Comparison of ENCODE assay signal across 13 mouse cellular contexts in the genomic region with DNA sequence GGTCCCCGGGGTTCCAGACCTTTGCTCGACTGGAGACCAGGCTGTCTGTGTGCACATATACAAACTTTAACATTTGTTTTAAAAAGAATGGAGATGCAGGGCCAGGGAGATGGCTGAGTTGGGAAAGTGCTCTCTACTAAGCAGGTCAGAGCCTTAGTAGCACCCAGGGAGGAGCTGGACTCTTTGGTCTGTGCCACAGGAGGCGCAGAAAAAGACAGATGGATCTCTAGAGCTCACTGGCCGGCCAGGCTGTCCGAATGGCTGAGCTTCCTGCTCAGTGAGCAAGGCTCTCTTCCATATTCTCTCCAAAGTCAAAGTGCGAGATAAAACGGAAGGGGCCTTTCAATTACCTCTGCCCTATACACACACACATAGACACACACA. TPM values are rescaled to one million over a fixed set of nuclear protein-coding genes. Genes with fewer than 3 reads are reported as not detected.
DNase-seq lines count a peak whose midpoint lies in the region; ATAC-seq and TF ChIP-seq lines count a peak whose summit lies in the region.
"Had no signal": no experiment of that assay in that cellular context is flagged by ENCODE, and none has a peak within 500 bp of the region (broad histone marks: within the 10 kb centered on the region; RNA-seq: fewer than 3 reads in every experiment).

No protein-coding gene starts in this region.

- no peaks in the 10 kb centered on the region for H3K27me3 ChIP-seq in forebrain, embryonic 10.5 days (ENCODE audit: poor library complexity, severe bottlenecking)
- H3K27me3 ChIP-seq in forebrain, embryonic 11.5 days (ENCODE audit: control insufficient read depth, insufficient read depth, low read length): no peaks in the 10 kb centered on the region
- no peaks in the 10 kb centered on the region for H3K27me3 ChIP-seq in liver, postnatal 0 days (ENCODE audit: insufficient read depth, low read length)
- H3K27me3 ChIP-seq: embryonic facial prominence, embryonic 13.5 days; forebrain, embryonic 13.5 days; Patski had no signal

- no peak for TF ChIP-seq CTCF in liver, postnatal 0 days (IDR thresholded peaks at IDR 0.05; ENCODE audit: low read depth)

- TF ChIP-seq EP300 in liver, postnatal 0 days (IDR thresholded peaks at IDR 0.05; ENCODE audit: low read depth): no peak

- peaks cover 31% of the 10 kb centered on the region for H3K4me1 ChIP-seq in forebrain, embryonic 10.5 days
- no peaks in the 10 kb centered on the region for H3K4me1 ChIP-seq in forebrain, embryonic 11.5 days (replicated peaks; ENCODE audit: control insufficient read depth, insufficient read depth, low read length)
- peaks cover 13% of the 10 kb centered on the region; the same call in 1 of the 2 replicates for H3K4me1 ChIP-seq in liver, postnatal 0 days (ENCODE audit: insufficient read depth)

- no peak overlapping the region for H3K9ac ChIP-seq in forebrain, embryonic 11.5 days (ENCODE audit: low read length)
- no peak overlapping the region for H3K9ac ChIP-seq in liver, postnatal 0 days (replicated peaks)
- H3K9ac ChIP-seq: embryonic facial prominence, embryonic 13.5 days; forebrain, embryonic 13.5 days had no signal

- peak overlapping the region; percentile 51; the same call in 1 of the 2 replicates for H3K27ac ChIP-seq in forebrain, embryonic 10.5 days
- no peak overlapping the region for H3K27ac ChIP-seq in forebrain, embryonic 11.5 days (ENCODE audit: low read depth, low read length)
- 0 out of 2 replicates have a peak overlapping the region, but pooled peaks have one; percentile 86 for H3K27ac ChIP-seq in liver, postnatal 0 days (ENCODE audit: low read depth)
- H3K27ac ChIP-seq: embryonic facial prominence, embryonic 13.5 days; forebrain, embryonic 13.5 days had no signal

- ATAC-seq in forebrain, embryonic 11.5 days (replicated peaks; ENCODE audit: low FRiP score): no peak
- ATAC-seq in liver, postnatal 0 days: no peak
- ATAC-seq: forebrain, embryonic 13.5 days; lung, postnatal 0 days; Patski had no signal

- no peak overlapping the region for H3K4me3 ChIP-seq in forebrain, embryonic 10.5 days
- H3K4me3 ChIP-seq in forebrain, embryonic 11.5 days (ENCODE audit: low read depth, low read length): no peak overlapping the region
- no peak overlapping the region for H3K4me3 ChIP-seq in liver, postnatal 0 days (ENCODE audit: low read depth, low read length)
- H3K4me3 ChIP-seq: embryonic facial prominence, embryonic 13.5 days; forebrain, embryonic 13.5 days had no signal

- 83% methylated on average over 7 of the region's 7 CpGs for WGBS in forebrain, embryonic 10.5 days
- 88% methylated on average over 7 of the region's 7 CpGs for WGBS in forebrain, embryonic 11.5 days
- 65% methylated on average over 7 of the region's 7 CpGs for WGBS in liver, postnatal 0 days (ENCODE audit: insufficient replicate concordance)

- intact Hi-C loops in left cerebral cortex, postnatal 4 days (cut with DNase I): no loop called here
- intact Hi-C loops in heart, postnatal 10 days (cut with DNase I): loop anchor here (5.0 kb wide), 1 partner anchor 105 kb away; no protein-coding TSS in a partner anchor

- H3K4me2 ChIP-seq in forebrain, embryonic 11.5 days (ENCODE audit: low read depth, low read length, severe bottlenecking): no peak overlapping the region
- H3K4me2 ChIP-seq in liver, postnatal 0 days (ENCODE audit: low read depth, low read length): no peak overlapping the region
- H3K4me2 ChIP-seq: forebrain, embryonic 13.5 days had no signal

- no peaks in the 10 kb centered on the region for H3K36me3 ChIP-seq in forebrain, embryonic 10.5 days (replicated peaks)
- H3K36me3 ChIP-seq in forebrain, embryonic 11.5 days (ENCODE audit: control insufficient read depth, insufficient read depth, low read length): no peaks in the 10 kb centered on the region
- no peaks in the 10 kb centered on the region for H3K36me3 ChIP-seq in liver, postnatal 0 days (replicated peaks; ENCODE audit: insufficient read depth, low read length)
- H3K36me3 ChIP-seq: embryonic facial prominence, embryonic 13.5 days had no signal

- no peak for DNase-seq in forebrain, embryonic 10.5 days (ENCODE audit: extremely low spot score, low spot score)
- no peak for DNase-seq in forebrain, embryonic 11.5 days (ENCODE audit: low spot score)
- peak; percentile 19 for DNase-seq in left cerebral cortex, postnatal 4 days
- DNase-seq in left cerebral cortex, adult 11 months (ENCODE audit: low spot score): no peak
- peak; percentile 19 to 29 for DNase-seq in heart, postnatal 10 days
- DNase-seq in liver, postnatal 0 days: no peak
- DNase-seq in natural killer cell, adult 2 months (ENCODE audit: low spot score in 2 of 2): no peak
- no peak for DNase-seq in lung, adult 18-20 months
- DNase-seq: right cerebral cortex, adult 18-20 months had no signal

- no peaks in the 10 kb centered on the region for H3K9me3 ChIP-seq in forebrain, embryonic 10.5 days
- H3K9me3 ChIP-seq in forebrain, embryonic 11.5 days (ENCODE audit: control insufficient read depth, low read length): no peaks in the 10 kb centered on the region
- H3K9me3 ChIP-seq in liver, postnatal 0 days (ENCODE audit: low read length): no peaks in the 10 kb centered on the region
- H3K9me3 ChIP-seq: embryonic facial prominence, embryonic 13.5 days; forebrain, embryonic 13.5 days had no signal

RNA-seq across cellular contexts. Expression of gene Map4k4, which starts 33.6 kb away (rescaled TPM):
- polyA plus RNA-seq in forebrain, embryonic 10.5 days (2016; fragmentation: Nextera tagmentation; extraction: Ambion mirVana): 28.3 and 31.0 TPM in 2 replicates
- 52.4 and 58.2 TPM in 2 replicates for polyA plus RNA-seq in forebrain, embryonic 11.5 days (2014; fragmentation: Nextera tagmentation; extraction: Ambion mirVana)
- total RNA-seq in left cerebral cortex, postnatal 4 days (2021): 100 to 1,000 TPM; 374 to 381 TPM
- total RNA-seq in heart, postnatal 10 days (2021): 100 to 1,000 TPM; 187 to 216 TPM
- polyA plus RNA-seq in liver, postnatal 0 days (2015; fragmentation: Nextera tagmentation; extraction: Ambion mirVana): 4.0 and 4.2 TPM in 2 replicates

Comparison
In these comparisons a context has a peak if more than half of its experiments do, and no peak if none do; other contexts are left out.
1. DNase-seq: peak in left cerebral cortex, postnatal 4 days (single experiment) and heart, postnatal 10 days (2 of 2); none in forebrain, embryonic 10.5 days (single experiment), forebrain, embryonic 11.5 days (single experiment), left cerebral cortex, adult 11 months (single experiment), liver, postnatal 0 days (single experiment), natural killer cell, adult 2 months (0 of 2) and lung, adult 18-20 months (0 of 2).